Mouse (Mus musculus): ENCODE measurements around the gene Pnp.
"Not testable (repeated sequence)": the region's sequence is repeated elsewhere in the genome, so short reads cannot be mapped to it uniquely, and the experiment has no call there.

The Pnp gene

GRCm38 (mm10) chr14:50930754-50931492 is at the start of gene Pnp, which contains the start of gene Pip4p1:
TSS of gene Pnp (plus strand) at chr14:50931082.
TSS of gene Pip4p1 (minus strand) at chr14:50930856.
- peak; percentile 98 for DNase-seq (ENCODE audit: low spot score)

GRCm38 (mm10) chr14:50891621-50892020 is 39.3 kb upstream of the Pnp start:
- no peak for DNase-seq (ENCODE audit: low spot score)

GRCm38 (mm10) chr14:50892091-50892490 is 38.8 kb upstream of the Pnp start:
- no peak for DNase-seq (ENCODE audit: low spot score)

GRCm38 (mm10) chr14:50892541-50893459 is 38.1 kb upstream of the Pnp start:
- peak; percentile 25 for DNase-seq (ENCODE audit: low spot score)

- no peak for DNase-seq (ENCODE audit: low spot score)
Measured at GRCm38 (mm10) chr14:50895407-50895806, 35.5 kb upstream of the Pnp start.

- peak; percentile 36 for DNase-seq (ENCODE audit: low spot score)
Measured at GRCm38 (mm10) chr14:50895985-50896746, 34.7 kb upstream of the Pnp start.

- no peak for DNase-seq (ENCODE audit: low spot score)
Measured at GRCm38 (mm10) chr14:50896747-50897373, 34.0 kb upstream of the Pnp start.

- DNase-seq (ENCODE audit: low spot score): no peak
Measured at GRCm38 (mm10) chr14:50897374-50897765, 33.5 kb upstream of the Pnp start, which contains the start of gene Klhl33. TSS of gene Klhl33 (minus strand) at chr14:50897507.

- not testable (repeated sequence) for DNase-seq (ENCODE audit: low spot score)
Measured at GRCm38 (mm10) chr14:50897992-50898391, 32.9 kb upstream of the Pnp start.

- no peak for DNase-seq (ENCODE audit: low spot score)
Measured at GRCm38 (mm10) chr14:50903973-50904827, 26.7 kb upstream of the Pnp start.

- DNase-seq (ENCODE audit: low spot score): no peak
Measured at GRCm38 (mm10) chr14:50904828-50905129, 26.1 kb upstream of the Pnp start.

GRCm38 (mm10) chr14:50905327-50905726 is 25.6 kb upstream of the Pnp start:
- not testable (repeated sequence) for DNase-seq (ENCODE audit: low spot score)

GRCm38 (mm10) chr14:50908126-50908525 is 22.8 kb upstream of the Pnp start:
- no peak for DNase-seq (ENCODE audit: low spot score)

- no peak for DNase-seq (ENCODE audit: low spot score)
Measured at GRCm38 (mm10) chr14:50911356-50911755, 19.5 kb upstream of the Pnp start.

GRCm38 (mm10) chr14:50923437-50923836 is 7.4 kb upstream of the Pnp start:
- not testable (repeated sequence) for DNase-seq (ENCODE audit: low spot score)

GRCm38 (mm10) chr14:50924281-50925064 is 6.4 kb upstream of the Pnp start, which contains the start of the genes Osgep and Apex1:
TSS of gene Osgep (minus strand) at chr14:50924893.
TSS of gene Apex1 (plus strand) at chr14:50924968.
- peak; percentile 90 for DNase-seq (ENCODE audit: low spot score)

- no peak for DNase-seq (ENCODE audit: low spot score)
Measured at GRCm38 (mm10) chr14:50925111-50925920, 5.6 kb upstream of the Pnp start.

- DNase-seq (ENCODE audit: low spot score): no peak
Measured at GRCm38 (mm10) chr14:50927366-50927765, 3.5 kb upstream of the Pnp start.

GRCm38 (mm10) chr14:50929951-50930350 is 931 bp upstream of the Pnp start:
- DNase-seq (ENCODE audit: low spot score): no peak

Data from ovary, postnatal 14 days (tissue).